In the genomic region with DNA sequence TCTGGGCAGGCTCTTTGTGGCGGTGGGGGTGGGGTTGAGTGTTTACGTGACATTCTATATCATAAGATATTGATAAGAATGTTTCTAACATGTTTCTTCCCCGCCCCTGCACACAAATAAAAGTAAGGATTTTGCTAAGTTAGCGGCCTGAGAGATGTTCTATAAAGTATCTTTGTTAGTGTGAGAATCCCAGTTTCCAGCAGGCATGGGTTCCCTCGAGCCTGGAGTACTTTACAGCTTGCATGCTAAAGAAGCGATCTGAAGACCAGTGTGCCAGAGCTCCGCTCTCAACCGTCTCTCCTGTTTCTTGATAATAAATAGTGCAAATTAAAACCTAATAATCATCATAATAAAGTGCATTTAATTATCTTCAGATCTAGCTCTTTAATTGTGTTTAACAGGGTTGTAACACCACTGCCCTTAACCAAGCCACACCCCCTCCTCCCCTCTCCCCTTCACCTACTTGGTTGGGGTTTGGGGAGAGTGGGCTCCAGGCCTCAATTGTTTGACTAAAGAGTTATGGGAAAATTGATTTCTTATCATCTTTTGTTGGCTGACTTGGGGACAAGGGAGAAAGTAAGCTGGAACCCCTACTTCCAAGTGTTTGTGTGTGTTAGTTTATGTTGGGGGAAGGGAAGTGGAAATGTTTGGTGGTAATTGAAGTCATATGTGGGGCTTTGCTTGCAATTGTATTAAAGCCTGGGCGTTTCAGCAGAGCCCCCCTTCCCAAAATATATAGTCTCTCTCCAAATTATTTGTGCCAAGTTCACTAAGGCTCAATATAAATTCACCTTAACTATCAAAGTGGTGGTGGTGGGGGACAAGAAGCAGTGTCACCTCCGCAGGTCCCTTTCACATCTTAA, we compare ENCODE assay signal across 12 mouse cellular contexts. TPM values are rescaled to one million over a fixed set of nuclear protein-coding genes. Genes with fewer than 3 reads are reported as not detected.
DNase-seq lines count a peak whose midpoint lies in the region; ATAC-seq and TF ChIP-seq lines count a peak whose summit lies in the region.
"Had no signal": no experiment of that assay in that cellular context is flagged by ENCODE, and none has a peak within 500 bp of the region (broad histone marks: within the 10 kb centered on the region; RNA-seq: fewer than 3 reads in every experiment).

No protein-coding gene starts in this region.

- DNase-seq in heart, adult 2 months = no peak
- peak; percentile 52 for DNase-seq in embryonic facial prominence, embryonic 10.5 days (ENCODE audit: low spot score)
- no peak for DNase-seq in urinary bladder, postnatal 10 days (ENCODE audit: low spot score)
- DNase-seq in testis, postnatal 10 days (ENCODE audit: low spot score) = no peak
- DNase-seq: cerebellum, adult 9-11 months; gastrocnemius, postnatal 14 days; spleen, adult 18-20 months had no signal

- peak overlapping the region; percentile 83 for H3K4me2 ChIP-seq in heart, embryonic 11.5 days
- peak overlapping the region; percentile 79 for H3K4me2 ChIP-seq in hindbrain, embryonic 12.5 days (replicated peaks)
- H3K4me2 ChIP-seq in midbrain, embryonic 13.5 days (replicated peaks) = peak overlapping the region; percentile 88

- no peak for TF ChIP-seq EP300 in heart, adult 2 months (IDR thresholded peaks at IDR 0.05; ENCODE audit: insufficient read depth, low read depth, low read length)

- peak overlapping the region; percentile 88 for H3K4me3 ChIP-seq in heart, embryonic 11.5 days (ENCODE audit: low read depth, low read length)
- no peak overlapping the region for H3K4me3 ChIP-seq in heart, adult 2 months
- peak overlapping the region; percentile 87 for H3K4me3 ChIP-seq in embryonic facial prominence, embryonic 10.5 days
- H3K4me3 ChIP-seq in hindbrain, embryonic 12.5 days = peak overlapping the region; percentile 73
- H3K4me3 ChIP-seq in midbrain, embryonic 13.5 days (replicated peaks) = peak overlapping the region; percentile 76

- no peak for TF ChIP-seq CTCF in heart, adult 2 months (IDR thresholded peaks at IDR 0.05)

- no peaks in the 10 kb centered on the region for H3K9me3 ChIP-seq in heart, embryonic 11.5 days (replicated peaks; ENCODE audit: control insufficient read depth, low read length)
- H3K9me3 ChIP-seq in embryonic facial prominence, embryonic 10.5 days = no peaks in the 10 kb centered on the region
- no peaks in the 10 kb centered on the region for H3K9me3 ChIP-seq in hindbrain, embryonic 12.5 days (replicated peaks)
- H3K9me3 ChIP-seq in midbrain, embryonic 13.5 days = no peaks in the 10 kb centered on the region

- peaks cover 6% of the 10 kb centered on the region; the same call in 1 of the 2 replicates for H3K27me3 ChIP-seq in heart, embryonic 11.5 days (ENCODE audit: control insufficient read depth, insufficient read depth, low read length)
- peaks cover 8% of the 10 kb centered on the region; the same call in 1 of the 2 replicates for H3K27me3 ChIP-seq in heart, adult 2 months (ENCODE audit: control insufficient read depth, insufficient read depth, low read length)
- H3K27me3 ChIP-seq in embryonic facial prominence, embryonic 10.5 days (replicated peaks; ENCODE audit: low read depth, poor library complexity, severe bottlenecking) = peaks cover 10% of the 10 kb centered on the region
- H3K27me3 ChIP-seq in hindbrain, embryonic 12.5 days = peaks cover 10% of the 10 kb centered on the region
- peaks cover 10% of the 10 kb centered on the region for H3K27me3 ChIP-seq in midbrain, embryonic 13.5 days

- H3K36me3 ChIP-seq in heart, embryonic 11.5 days (ENCODE audit: control insufficient read depth, insufficient read depth, low read length) = peaks cover 7% of the 10 kb centered on the region; the same call in 1 of the 2 replicates
- no peaks in the 10 kb centered on the region for H3K36me3 ChIP-seq in heart, adult 2 months (ENCODE audit: control insufficient read depth, insufficient read depth, low read length)
- peaks cover 15% of the 10 kb centered on the region for H3K36me3 ChIP-seq in embryonic facial prominence, embryonic 10.5 days (replicated peaks)
- H3K36me3 ChIP-seq in hindbrain, embryonic 12.5 days = no peaks in the 10 kb centered on the region
- no peaks in the 10 kb centered on the region for H3K36me3 ChIP-seq in midbrain, embryonic 13.5 days

- no peaks in the 10 kb centered on the region for H3K79me2 ChIP-seq in heart, adult 2 months (replicated peaks; ENCODE audit: control insufficient read depth, insufficient read depth, low read length)

- TF ChIP-seq POLR2A in heart, adult 2 months (IDR thresholded peaks at IDR 0.05; ENCODE audit: insufficient read depth, low read depth, low read length) = no peak

- intact Hi-C loops in heart, adult 2 months (cut with DNase I) = no loop called here

- ATAC-seq in heart, embryonic 11.5 days (replicated peaks; ENCODE audit: insufficient number of reproducible peaks, low FRiP score, low TSS enrichment) = no peak
- no peak for ATAC-seq in hindbrain, embryonic 12.5 days (ENCODE audit: low FRiP score)
- ATAC-seq in midbrain, embryonic 13.5 days = no peak
- ATAC-seq in granulocyte monocyte progenitor cell, adult 5-6 weeks (replicated peaks; ENCODE audit: poor library complexity, severe bottlenecking) = no peak

- peaks cover 29% of the 10 kb centered on the region for H3K4me1 ChIP-seq in heart, embryonic 11.5 days (ENCODE audit: control insufficient read depth, insufficient read depth, low read length)
- H3K4me1 ChIP-seq in heart, adult 2 months (ENCODE audit: control insufficient read depth, insufficient read depth, low read length) = peaks cover 2% of the 10 kb centered on the region; the same call in 1 of the 2 replicates
- peaks cover 49% of the 10 kb centered on the region for H3K4me1 ChIP-seq in embryonic facial prominence, embryonic 10.5 days
- peaks cover 52% of the 10 kb centered on the region for H3K4me1 ChIP-seq in hindbrain, embryonic 12.5 days
- peaks cover 60% of the 10 kb centered on the region for H3K4me1 ChIP-seq in midbrain, embryonic 13.5 days (replicated peaks)

- peak overlapping the region; percentile 98; the same call in 1 of the 2 replicates for H3K27ac ChIP-seq in heart, embryonic 11.5 days (ENCODE audit: low read depth, low read length)
- H3K27ac ChIP-seq in heart, adult 2 months = no peak overlapping the region
- H3K27ac ChIP-seq in embryonic facial prominence, embryonic 10.5 days (replicated peaks) = peak overlapping the region; percentile 99
- peak overlapping the region; percentile 60; the same call in 1 of the 2 replicates for H3K27ac ChIP-seq in hindbrain, embryonic 12.5 days
- no peak overlapping the region for H3K27ac ChIP-seq in midbrain, embryonic 13.5 days

- H3K9ac ChIP-seq in heart, embryonic 11.5 days (ENCODE audit: low read depth, low read length) = peak overlapping the region; percentile 95
- H3K9ac ChIP-seq in heart, adult 2 months (ENCODE audit: low read depth, low read length) = no peak overlapping the region
- peak overlapping the region; percentile 94 for H3K9ac ChIP-seq in hindbrain, embryonic 12.5 days
- H3K9ac ChIP-seq in midbrain, embryonic 13.5 days (replicated peaks) = peak overlapping the region; percentile 93

- 17% methylated on average over 10 of the region's 10 CpGs for WGBS in heart, embryonic 11.5 days (ENCODE audit: insufficient replicate concordance)
- WGBS in heart, adult 2 months = 64% methylated on average over 10 of the region's 10 CpGs
- 6% methylated on average over 10 of the region's 10 CpGs for whole genome bisulfite sequencing in embryonic facial prominence, embryonic 10.5 days
- WGBS in hindbrain, embryonic 12.5 days = 5% methylated on average over 10 of the region's 10 CpGs
- 15% methylated on average over 10 of the region's 10 CpGs for WGBS in midbrain, embryonic 13.5 days

RNA-seq across cellular contexts. Expression of a gene that starts 3.7 kb away (rescaled TPM):
- polyA plus RNA-seq in heart, embryonic 11.5 days (2014; fragmentation: Nextera tagmentation; extraction: Ambion mirVana) = 23.9 and 25.0 TPM in 2 replicates
- 1 to 10 TPM; 2.6 to 2.8 TPM for total RNA-seq in heart, adult 2 months (2021)
- polyA plus RNA-seq in heart, adult 2 months (2012; rRNA removed) = 7.2 and 10.0 TPM in 2 replicates
- polyA plus RNA-seq in embryonic facial prominence, embryonic 10.5 days (2016; fragmentation: Nextera tagmentation; extraction: Ambion mirVana) = 45.8 and 49.0 TPM in 2 replicates
- 39.9 and 40.8 TPM in 2 replicates for polyA plus RNA-seq in hindbrain, embryonic 12.5 days (2016; fragmentation: Nextera tagmentation; extraction: Ambion mirVana)
- 10.8 and 13.2 TPM in 2 replicates for polyA plus RNA-seq in midbrain, embryonic 13.5 days (2015; fragmentation: Nextera tagmentation; extraction: Ambion mirVana)
- not detected in 2 replicates for total RNA-seq in granulocyte monocyte progenitor cell, adult 5-6 weeks (2014; fragmentation: Nextera tagmentation)
- total RNA-seq in granulocyte monocyte progenitor cell, adult 5-6 weeks (2017) = not detected in 2 replicates

RNA-seq across cellular contexts. Expression of a gene that starts 28.7 kb away (rescaled TPM):
- polyA plus RNA-seq in heart, embryonic 11.5 days (2014; fragmentation: Nextera tagmentation; extraction: Ambion mirVana) = 13.6 and 13.9 TPM in 2 replicates
- total RNA-seq in heart, adult 2 months (2021) = 1 to 10 TPM; 1.2 to 1.5 TPM
- polyA plus RNA-seq in heart, adult 2 months (2012; rRNA removed) = 4.0 and 4.9 TPM in 2 replicates
- 5.3 and 6.2 TPM in 2 replicates for polyA plus RNA-seq in embryonic facial prominence, embryonic 10.5 days (2016; fragmentation: Nextera tagmentation; extraction: Ambion mirVana)
- polyA plus RNA-seq in hindbrain, embryonic 12.5 days (2016; fragmentation: Nextera tagmentation; extraction: Ambion mirVana) = 4.3 and 4.8 TPM in 2 replicates
- polyA plus RNA-seq in midbrain, embryonic 13.5 days (2015; fragmentation: Nextera tagmentation; extraction: Ambion mirVana) = 4.2 and 5.3 TPM in 2 replicates
- not detected in 2 replicates for total RNA-seq in granulocyte monocyte progenitor cell, adult 5-6 weeks (2014; fragmentation: Nextera tagmentation)
- not detected in 2 replicates for total RNA-seq in granulocyte monocyte progenitor cell, adult 5-6 weeks (2017)

RNA-seq across cellular contexts. Expression of a gene that starts 51.7 kb away (rescaled TPM):
- 26.4 and 36.5 TPM in 2 replicates for polyA plus RNA-seq in heart, embryonic 11.5 days (2014; fragmentation: Nextera tagmentation; extraction: Ambion mirVana)
- 10 to 100 TPM; 14.8 to 18.0 TPM for total RNA-seq in heart, adult 2 months (2021)
- polyA plus RNA-seq in heart, adult 2 months (2012; rRNA removed) = 11.7 and 16.8 TPM in 2 replicates
- 74.6 and 76.7 TPM in 2 replicates for polyA plus RNA-seq in embryonic facial prominence, embryonic 10.5 days (2016; fragmentation: Nextera tagmentation; extraction: Ambion mirVana)
- 74.6 and 76.7 TPM in 2 replicates for polyA plus RNA-seq in hindbrain, embryonic 12.5 days (2016; fragmentation: Nextera tagmentation; extraction: Ambion mirVana)
- 84.5 and 87.6 TPM in 2 replicates for polyA plus RNA-seq in midbrain, embryonic 13.5 days (2015; fragmentation: Nextera tagmentation; extraction: Ambion mirVana)
- 29.3 and 46.4 TPM in 2 replicates for total RNA-seq in granulocyte monocyte progenitor cell, adult 5-6 weeks (2014; fragmentation: Nextera tagmentation)
- total RNA-seq in granulocyte monocyte progenitor cell, adult 5-6 weeks (2017) = 19.7 and 21.3 TPM in 2 replicates

RNA-seq across cellular contexts. Expression of a gene that starts 55.6 kb away (rescaled TPM):
- 0.96 and 1.1 TPM in 2 replicates for polyA plus RNA-seq in heart, embryonic 11.5 days (2014; fragmentation: Nextera tagmentation; extraction: Ambion mirVana)
- total RNA-seq in heart, adult 2 months (2021) = not detected
- 0.09 TPM in 1 of 2 replicates, not detected in the other for polyA plus RNA-seq in heart, adult 2 months (2012; rRNA removed)
- 0.39 and 0.40 TPM in 2 replicates for polyA plus RNA-seq in embryonic facial prominence, embryonic 10.5 days (2016; fragmentation: Nextera tagmentation; extraction: Ambion mirVana)
- 0.82 and 1.1 TPM in 2 replicates for polyA plus RNA-seq in hindbrain, embryonic 12.5 days (2016; fragmentation: Nextera tagmentation; extraction: Ambion mirVana)
- polyA plus RNA-seq in midbrain, embryonic 13.5 days (2015; fragmentation: Nextera tagmentation; extraction: Ambion mirVana) = 0.04 and 0.05 TPM in 2 replicates
- total RNA-seq in granulocyte monocyte progenitor cell, adult 5-6 weeks (2014; fragmentation: Nextera tagmentation) = not detected in 2 replicates
- total RNA-seq in granulocyte monocyte progenitor cell, adult 5-6 weeks (2017) = not detected in 2 replicates
- total RNA-seq: gastrocnemius, postnatal 14 days; left cerebral cortex, postnatal 25 days had no signal

Comparison
In these comparisons a context has a peak if more than half of its experiments do, and no peak if none do; other contexts are left out.
1. H3K27ac ChIP-seq: peak in heart, embryonic 11.5 days (single experiment), embryonic facial prominence, embryonic 10.5 days (single experiment) and hindbrain, embryonic 12.5 days (single experiment); none in heart, adult 2 months (single experiment) and midbrain, embryonic 13.5 days (single experiment).
2. Peak in every context shown above with its lines, with median percentiles within 50 percentile points of each other: H3K4me2 ChIP-seq.